Mouse (Mus musculus): ENCODE results near the gene Dchs1. TPM values are rescaled to one million over a fixed set of nuclear protein-coding genes. Genes with fewer than 3 reads are reported as not detected.

Dchs1 gene
- total and polyA plus RNA-seq, 3 experiments: 0.08 to 0.11 TPM; not detected in 1

DNA sequence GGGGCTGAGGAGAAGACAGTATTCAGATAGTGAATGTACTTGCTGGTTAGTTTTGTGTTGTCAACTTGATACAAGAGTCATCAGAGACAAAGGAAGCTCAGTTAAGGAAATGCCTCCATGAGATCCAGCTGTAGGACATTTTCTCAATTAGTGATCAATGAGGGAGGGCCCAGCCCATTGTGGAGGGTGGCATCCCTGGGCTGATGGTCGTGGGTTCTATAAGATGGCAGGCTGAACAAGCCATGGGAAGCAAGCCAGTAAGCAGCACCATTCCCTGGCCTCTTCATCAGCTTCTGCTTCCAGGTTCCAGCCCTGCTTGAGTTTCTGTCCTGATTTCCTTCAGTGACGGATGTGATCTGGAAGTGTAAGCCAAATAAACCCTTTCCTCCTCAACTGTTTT is 39.7 kb downstream of the Dchs1 start:
- Histone ChIP-seq H3K4me1 (ENCODE audit: control insufficient read depth in 1 of 2, insufficient read depth in 2 of 2, low read length in 2 of 2) (peaks cover 0 to 17% of the 10 kb centered on the region in 2 experiments; a peak in 2 of 4 replicates), H3K9ac (ENCODE audit: control insufficient read depth, low read depth, low read length, poor library complexity, severe bottlenecking) (no peak overlapping the region), H3K27me3 (ENCODE audit: control insufficient read depth in 1 of 2, insufficient read depth in 2 of 2, low read length in 2 of 2) (no peaks in the 10 kb centered on the region), H3K79me2 (ENCODE audit: control insufficient read depth, insufficient read depth, low read length, poor library complexity) (peaks cover 14% of the 10 kb centered on the region), H3K27ac (ENCODE audit: control insufficient read depth, low read depth, low read length) (no peak overlapping the region), H3K4me3 (ENCODE audit: control insufficient read depth in 1 of 2, insufficient read depth in 1 of 2, low read depth in 2 of 2, low read length in 2 of 2) (no peak overlapping the region), H3K36me3 (ENCODE audit: control insufficient read depth in 1 of 2, insufficient read depth in 2 of 2, low read length in 2 of 2) (peaks cover 0 to 5% of the 10 kb centered on the region in 2 experiments; a peak in 2 of 4 replicates), H3K9me3 (replicated peaks; ENCODE audit: insufficient read depth, low read length) (no peaks in the 10 kb centered on the region)
- no peak for DNase-seq (ENCODE audit: low read depth, low spot score)
- TF ChIP-seq MYC (IDR thresholded peaks at IDR 0.05; ENCODE audit: low read depth, low read length) (no peak), ZC3H11A (IDR thresholded peaks at IDR 0.05; ENCODE audit: low read depth, low read length) (no peak), KAT2A (conservative IDR thresholded peaks at IDR 0.05; ENCODE audit: low read depth, low read length) (no peak), GATA1 (IDR thresholded peaks at IDR 0.05; ENCODE audit: low read depth, low read length) (no peak), CHD2 (IDR thresholded peaks at IDR 0.05; ENCODE audit: low read length) (no peak), TBP (IDR thresholded peaks at IDR 0.05; ENCODE audit: low read depth, low read length) (no peak), RCOR1 (IDR thresholded peaks at IDR 0.05; ENCODE audit: low read depth, low read length) (no peak), MEF2A (IDR thresholded peaks at IDR 0.05; ENCODE audit: extremely low read depth, insufficient replicate concordance, low read depth, low read length, poor library complexity, severe bottlenecking) (no peak), SIN3A (IDR thresholded peaks at IDR 0.05; ENCODE audit: low read length) (no peak), NRF1 (IDR thresholded peaks at IDR 0.05; ENCODE audit: insufficient read depth, low read depth, low read length, poor library complexity, severe bottlenecking) (no peak), EP300 (IDR thresholded peaks at IDR 0.05; ENCODE audit: low read depth in 1 of 2, low read length in 2 of 2) (no peak), USF2 (IDR thresholded peaks at IDR 0.05; ENCODE audit: borderline replicate concordance in 1 of 2, insufficient read depth in 1 of 2, low read depth in 1 of 2, low read length in 2 of 2) (no peak), TCF12 (IDR thresholded peaks at IDR 0.05; ENCODE audit: low read depth, low read length) (no peak), POLR2A (IDR thresholded peaks at IDR 0.05; ENCODE audit: control insufficient read depth in 1 of 2, insufficient read depth in 1 of 2, low read depth in 1 of 2, low read length in 2 of 2, poor library complexity in 1 of 2) (no peak), USF1 (IDR thresholded peaks at IDR 0.05; ENCODE audit: low read depth, low read length) (no peak), MYB (IDR thresholded peaks at IDR 0.05; ENCODE audit: low read depth, low read length) (no peak), MAFK (IDR thresholded peaks at IDR 0.05; ENCODE audit: borderline replicate concordance, low read depth, low read length) (no peak), MAX (IDR thresholded peaks at IDR 0.05; ENCODE audit: low read length) (no peak), MAZ (IDR thresholded peaks at IDR 0.05; ENCODE audit: low read depth, low read length) (no peak), UBTF (IDR thresholded peaks at IDR 0.05; ENCODE audit: borderline replicate concordance, insufficient read depth, low read depth, low read length) (no peak)
